Mouse (Mus musculus): ENCODE measurements at regions not wholly inside any gene's neighbourhood (a gene's known extent, or its start where the extent isn't known, plus 50 kb on each side); places are given as distances from the start of the nearest gene placed in this dataset.
A peak's percentile ranks its signal among the peaks of the same experiment; 100 is the strongest.
"Not testable (repeated sequence)": the region's sequence is repeated elsewhere in the genome, so short reads cannot be mapped to it uniquely, and the experiment has no call there.

- no peak for DNase-seq
Observed at GRCm38 (mm10) chr2:109402556-109402955, 122.0 kb upstream of the Mettl15 start.

GRCm38 (mm10) chr2:109404262-109404661 is 123.7 kb upstream of the Mettl15 start:
- no peak for DNase-seq

- DNase-seq = no peak
Observed at GRCm38 (mm10) chr2:109406591-109407079, 126.1 kb upstream of the Mettl15 start.

- DNase-seq = no peak
Observed at GRCm38 (mm10) chr2:109420098-109420497, 139.6 kb upstream of the Mettl15 start.

- no peak for DNase-seq
Observed at GRCm38 (mm10) chr2:109431183-109431582, 150.6 kb upstream of the Mettl15 start.

- DNase-seq = no peak
Observed at GRCm38 (mm10) chr2:109442551-109443120, 162.1 kb upstream of the Mettl15 start.

GRCm38 (mm10) chr2:109443521-109444066 is 163.0 kb upstream of the Mettl15 start:
- DNase-seq = no peak

GRCm38 (mm10) chr2:109462246-109462645 is 181.7 kb upstream of the Mettl15 start:
- not testable (repeated sequence) for DNase-seq

- no peak for DNase-seq
Observed at GRCm38 (mm10) chr2:109484306-109484705, 190.2 kb upstream of the Bdnf start.

GRCm38 (mm10) chr2:109487591-109487990 is 186.9 kb upstream of the Bdnf start:
- no peak for DNase-seq

- peak in 1 of 2 experiments; percentile 21 for DNase-seq
Observed at GRCm38 (mm10) chr2:109502186-109502585, 172.3 kb upstream of the Bdnf start.

- DNase-seq = no peak
Observed at GRCm38 (mm10) chr2:109504906-109505305, 169.6 kb upstream of the Bdnf start.

GRCm38 (mm10) chr2:109510070-109510979 is 164.2 kb upstream of the Bdnf start:
- peak in 1 of 2 experiments; percentile 3 for DNase-seq

- no peak for DNase-seq
Observed at GRCm38 (mm10) chr2:109511142-109511541, 163.4 kb upstream of the Bdnf start.

- no peak for DNase-seq
Observed at GRCm38 (mm10) chr2:109519261-109519660, 155.2 kb upstream of the Bdnf start.

- no peak for DNase-seq
Observed at GRCm38 (mm10) chr2:109520471-109520870, 154.0 kb upstream of the Bdnf start.

- no peak for DNase-seq
Observed at GRCm38 (mm10) chr2:109539519-109539918, 135.0 kb upstream of the Bdnf start.

- DNase-seq = peak in 1 of 2 experiments; percentile 3
Observed at GRCm38 (mm10) chr2:109546486-109547115, 127.9 kb upstream of the Bdnf start.

GRCm38 (mm10) chr2:109554644-109555043 is 119.9 kb upstream of the Bdnf start:
- no peak for DNase-seq

GRCm38 (mm10) chr2:109559088-109560030 is 115.1 kb upstream of the Bdnf start:
- DNase-seq = no peak

- DNase-seq = no peak
Observed at GRCm38 (mm10) chr2:109562996-109563395, 111.5 kb upstream of the Bdnf start.

GRCm38 (mm10) chr2:109576946-109577345 is 97.6 kb upstream of the Bdnf start:
- no peak for DNase-seq
